Mouse (Mus musculus) lung, adult 2 months (tissue): ENCODE measurements at regions not wholly inside any gene's neighbourhood (a gene's known extent, or its start where the extent isn't known, plus 50 kb on each side); places are given as distances from the start of the nearest gene placed in this dataset.

ENCODE experiments used
- CTCF ChIP-seq: fragments of 200-500 bp; IDR thresholded peaks from 2 replicates; pipeline ENCODE4 v1.5.1; 2011; ENCODE audit warnings: mild to moderate bottlenecking, low read length, control low read depth; ENCODE audit not compliant: insufficient read depth
- POLR2A ChIP-seq: fragments of 200-500 bp; IDR thresholded peaks from 2 replicates; pipeline ENCODE4 v1.6.1; 2011; ENCODE audit warnings: low read depth, mild to moderate bottlenecking, control low read depth, low read length, borderline replicate concordance; ENCODE audit errors: extremely low read depth

DNA sequence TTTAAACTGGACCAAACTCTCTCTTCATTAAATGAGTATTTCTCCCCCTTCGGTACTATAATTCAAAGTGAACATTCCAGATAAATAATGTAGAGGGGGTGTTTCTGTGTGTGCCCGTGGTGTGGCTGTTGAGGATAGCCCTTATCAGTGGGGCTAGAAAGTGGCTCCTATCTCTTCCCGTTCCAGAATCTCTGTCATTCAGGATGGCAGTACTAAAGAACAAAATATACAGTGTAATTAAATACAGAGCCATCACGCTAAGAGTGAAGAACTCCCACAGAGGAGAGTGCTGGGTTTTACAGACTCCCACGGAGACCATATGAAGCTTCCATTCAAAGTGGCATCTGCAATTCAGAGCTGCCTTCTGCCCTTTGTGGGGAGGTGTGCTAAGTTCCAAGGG, 229.8 kb downstream of the Gm10295 start:
- TF ChIP-seq POLR2A (no peak), CTCF (no peak)
